ENCODE assay signal across 11 mouse cellular contexts in the genomic region with DNA sequence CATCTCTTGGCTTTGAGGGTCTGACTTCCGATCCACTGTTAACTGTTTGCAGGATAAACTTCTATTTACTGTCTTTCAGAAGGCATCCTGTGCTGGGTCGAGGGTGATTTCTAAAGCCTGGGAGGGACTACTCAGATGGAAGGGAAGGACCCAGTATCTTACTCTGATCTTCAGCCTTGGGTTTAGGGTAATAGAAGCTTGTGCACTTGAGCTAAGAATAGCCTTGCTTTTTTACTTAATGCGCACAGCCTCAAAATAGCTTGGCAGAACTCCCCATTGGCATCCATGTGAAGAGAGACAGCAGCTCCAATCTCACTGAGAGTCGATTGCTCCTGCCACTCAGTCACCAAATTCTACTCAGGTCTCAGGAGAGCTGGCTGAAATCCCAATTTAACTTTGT. TPM values are rescaled to one million over a fixed set of nuclear protein-coding genes. Genes with fewer than 3 reads are reported as not detected.
DNase-seq lines count a peak whose midpoint lies in the region; ATAC-seq lines count a peak whose summit lies in the region.
"Had no signal": no experiment of that assay in that cellular context is flagged by ENCODE, and none has a peak within 500 bp of the region (broad histone marks: within the 10 kb centered on the region; RNA-seq: fewer than 3 reads in every experiment).

No protein-coding gene starts in this region.

- no peak overlapping the region for H3K4me2 ChIP-seq in midbrain, embryonic 14.5 days (ENCODE audit: low read length)

- no peak overlapping the region for H3K4me3 ChIP-seq in midbrain, embryonic 14.5 days (replicated peaks; ENCODE audit: low read depth, low read length)
- no peak overlapping the region for H3K4me3 ChIP-seq in midbrain, embryonic 10.5 days
- H3K4me3 ChIP-seq: left cerebral cortex, adult 2 months had no signal

- no peaks in the 10 kb centered on the region for H3K4me1 ChIP-seq in midbrain, embryonic 14.5 days (ENCODE audit: control insufficient read depth, insufficient read depth, low read length)
- H3K4me1 ChIP-seq in midbrain, embryonic 10.5 days: no peaks in the 10 kb centered on the region

- WGBS in midbrain, embryonic 14.5 days: 62% methylated on average over 4 of the region's 4 CpGs
- 74% methylated on average over 4 of the region's 4 CpGs for WGBS in midbrain, embryonic 10.5 days

- no peak for ATAC-seq in midbrain, embryonic 14.5 days (ENCODE audit: low FRiP score, low TSS enrichment)
- no peak for ATAC-seq in megakaryocyte, adult 5-6 weeks (ENCODE audit: poor library complexity, severe bottlenecking)
- ATAC-seq: Patski had no signal

- no peaks in the 10 kb centered on the region for H3K27me3 ChIP-seq in midbrain, embryonic 14.5 days (ENCODE audit: control insufficient read depth, insufficient read depth, low read length)
- H3K27me3 ChIP-seq in midbrain, embryonic 10.5 days (ENCODE audit: low read depth, poor library complexity, severe bottlenecking): no peaks in the 10 kb centered on the region
- H3K27me3 ChIP-seq: Patski had no signal

- H3K36me3 ChIP-seq in midbrain, embryonic 14.5 days (ENCODE audit: control insufficient read depth, insufficient read depth, low read length): no peaks in the 10 kb centered on the region
- no peaks in the 10 kb centered on the region for H3K36me3 ChIP-seq in midbrain, embryonic 10.5 days

- DNase-seq in cerebellum, postnatal 10 days: peak; percentile 47 to 50
- DNase-seq in cerebellum, adult 11-12 months: no peak
- DNase-seq in midbrain, embryonic 14.5 days: peak; percentile 5
- no peak for DNase-seq in midbrain, embryonic 10.5 days (ENCODE audit: low spot score)
- peak; percentile 62 to 73 for DNase-seq in heart, adult 18-20 months
- DNase-seq in layer of hippocampus, postnatal 14 days (ENCODE audit: low spot score in 2 of 2): peak; percentile 16 to 37
- no peak for DNase-seq in cerebellum, postnatal 36 days
- DNase-seq: B cell, adult 2 months had no signal

- no peaks in the 10 kb centered on the region for H3K9me3 ChIP-seq in midbrain, embryonic 14.5 days (ENCODE audit: control insufficient read depth, low read length)
- H3K9me3 ChIP-seq in midbrain, embryonic 10.5 days (replicated peaks): no peaks in the 10 kb centered on the region

- H3K27ac ChIP-seq in midbrain, embryonic 14.5 days (replicated peaks; ENCODE audit: low read depth, low read length): no peak overlapping the region
- no peak overlapping the region for H3K27ac ChIP-seq in midbrain, embryonic 10.5 days (replicated peaks)
- H3K27ac ChIP-seq: left cerebral cortex, adult 2 months had no signal

- H3K9ac ChIP-seq in midbrain, embryonic 14.5 days (replicated peaks; ENCODE audit: low read length): no peak overlapping the region

RNA-seq across cellular contexts. Expression of a gene that starts 17.9 kb away (rescaled TPM):
- polyA plus RNA-seq in midbrain, embryonic 14.5 days (2014; fragmentation: Nextera tagmentation; extraction: Ambion mirVana): 37.9 and 38.8 TPM in 2 replicates
- 35.0 and 36.8 TPM in 2 replicates for polyA plus RNA-seq in midbrain, embryonic 10.5 days (2016; fragmentation: Nextera tagmentation; extraction: Ambion mirVana)
- total RNA-seq in heart, adult 18-20 months (2021): 10 to 100 TPM; 12.9 to 13.0 TPM
- total RNA-seq in layer of hippocampus, postnatal 14 days (2021): 10 to 100 TPM; 48.4 to 50.9 TPM
- 2.9 and 3.0 TPM in 2 replicates for total RNA-seq in megakaryocyte, adult 5-6 weeks (2015)
- total RNA-seq in megakaryocyte, adult 5-6 weeks (2017): 4.5 and 5.4 TPM in 2 replicates

Comparison
In these comparisons a context has a peak if more than half of its experiments do, and no peak if none do; other contexts are left out.
1. DNase-seq: peak in cerebellum, postnatal 10 days (2 of 2), midbrain, embryonic 14.5 days (single experiment), heart, adult 18-20 months (2 of 2) and layer of hippocampus, postnatal 14 days (2 of 2); none in cerebellum, adult 11-12 months (single experiment), midbrain, embryonic 10.5 days (single experiment) and cerebellum, postnatal 36 days (0 of 2).